Mouse (Mus musculus) stomach, adult 2 months (tissue): ENCODE data around the gene Pramel3. TPM values are rescaled to one million over a fixed set of nuclear protein-coding genes. Genes with fewer than 3 reads are reported as not detected.

Experiments used
- polyA plus RNA-seq: library from polyadenylated mRNA; depleted of rRNA; stranded (reverse); fragments of >200 nt; gene quantifications from 2 replicates; pipeline ENCODE4 v1.2.3, GENCODE M21; 2012; rRNA removed

The Pramel3 gene
- not detected in 2 replicates for polyA plus RNA-seq

GRCm38 (mm10) chrX:135302007-135302406, at the start of gene Pramel3:
TSS of gene Pramel3 (plus strand) at chrX:135302307.

Other genes starting within 250 kb of the Pramel3 start
- not detected in 2 replicates for gene Gm15023, start 124.7 kb upstream of the Pramel3 start, polyA plus RNA-seq
- gene Tceal6, start 91.6 kb upstream of the Pramel3 start, polyA plus RNA-seq = 0.20 and 0.57 TPM in 2 replicates
- not detected in 2 replicates for gene Gm5128, start 71.0 kb downstream of the Pramel3 start, polyA plus RNA-seq
- not detected in 2 replicates for gene Gm7903, start 131.5 kb downstream of the Pramel3 start, polyA plus RNA-seq
- not detected in 2 replicates for gene AV320801, start 192.3 kb downstream of the Pramel3 start, polyA plus RNA-seq